Mouse (Mus musculus): Measurements from ENCODE around the gene Iqschfp. TPM values are rescaled to one million over a fixed set of nuclear protein-coding genes. Genes with fewer than 3 reads are reported as not detected.

Iqschfp gene
- polyA plus RNA-seq, 1 experiment from 2014 or later = 0.39 TPM

DNA sequence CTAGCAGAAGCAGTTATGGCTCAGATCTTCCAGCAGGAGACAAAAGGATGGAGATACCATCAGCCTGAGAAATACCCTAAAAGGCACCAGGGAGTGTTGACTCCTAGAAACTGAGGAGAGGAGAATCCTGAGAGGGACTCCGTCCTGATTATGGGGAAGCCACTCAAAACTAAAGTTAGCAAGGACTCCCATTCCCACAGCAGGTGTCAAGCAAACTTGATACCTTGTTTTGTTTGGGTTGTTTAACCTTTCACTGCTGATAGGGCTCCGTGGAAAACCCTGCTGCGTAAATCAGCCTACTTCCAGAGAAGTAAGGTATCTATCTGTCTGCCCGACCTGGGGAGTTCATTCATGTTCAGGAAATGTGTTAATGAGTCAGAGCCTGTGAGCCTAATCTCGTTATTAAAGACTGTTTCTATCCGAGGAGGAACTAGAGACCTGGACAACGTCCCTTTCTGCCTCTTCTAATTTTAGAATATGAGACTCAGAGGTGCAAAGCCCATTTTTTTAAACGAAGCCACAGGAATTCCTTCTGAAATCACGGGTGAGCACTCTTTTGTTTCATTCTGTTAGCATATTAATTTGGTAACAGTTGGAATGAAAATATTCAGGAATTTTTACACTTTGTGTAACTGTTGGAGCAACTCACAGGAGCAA, 765.7 kb downstream of the Iqschfp start:
- no peak overlapping the region for H3K9ac ChIP-seq (ENCODE audit: low read depth, low read length)
- DNase-seq (ENCODE audit: low spot score) (no peak), ATAC-seq (ENCODE audit: low FRiP score) (no peak)
- H3K27me3 ChIP-seq (ENCODE audit: control insufficient read depth, insufficient read depth, low read length) = no peaks in the 10 kb centered on the region
- H3K4me3 ChIP-seq (ENCODE audit: low read depth, low read length) = no peak overlapping the region
- no peaks in the 10 kb centered on the region for H3K9me3 ChIP-seq (ENCODE audit: control insufficient read depth, low read length)
- WGBS = 38% methylated on average over 9 of the region's 9 CpGs
- H3K36me3 ChIP-seq (ENCODE audit: control insufficient read depth, insufficient read depth, low read length) = no peaks in the 10 kb centered on the region
- no peaks in the 10 kb centered on the region for H3K4me1 ChIP-seq (replicated peaks; ENCODE audit: control insufficient read depth, insufficient read depth, low read length)
- no peak overlapping the region for H3K4me2 ChIP-seq (replicated peaks; ENCODE audit: low read depth, low read length)
- H3K27ac ChIP-seq (ENCODE audit: low read depth, low read length) = no peak overlapping the region

DNA sequence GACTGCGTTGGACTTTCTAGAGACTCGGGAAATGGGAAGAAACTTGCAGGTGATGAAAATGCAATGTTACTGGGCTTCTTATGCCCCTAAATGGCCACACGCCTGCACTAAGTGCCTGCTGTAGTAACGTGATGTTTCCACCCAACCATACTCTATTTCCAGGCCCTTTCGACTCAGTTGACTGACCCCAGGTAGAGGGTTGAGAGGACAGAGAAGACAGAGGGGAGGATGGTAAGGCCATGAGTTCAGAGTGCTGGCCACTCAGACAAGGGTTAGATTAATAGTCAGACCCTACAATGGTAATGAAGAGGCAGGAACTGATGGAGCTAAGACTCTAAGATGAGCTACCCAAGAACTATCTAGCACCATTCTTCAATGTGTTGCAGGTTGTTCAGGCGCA, 768.0 kb downstream of the Iqschfp start:
- whole genome bisulfite sequencing = 93% methylated on average over 6 of the region's 6 CpGs
- no peaks in the 10 kb centered on the region for H3K4me1 ChIP-seq (replicated peaks; ENCODE audit: control insufficient read depth, insufficient read depth, low read length)

DNA sequence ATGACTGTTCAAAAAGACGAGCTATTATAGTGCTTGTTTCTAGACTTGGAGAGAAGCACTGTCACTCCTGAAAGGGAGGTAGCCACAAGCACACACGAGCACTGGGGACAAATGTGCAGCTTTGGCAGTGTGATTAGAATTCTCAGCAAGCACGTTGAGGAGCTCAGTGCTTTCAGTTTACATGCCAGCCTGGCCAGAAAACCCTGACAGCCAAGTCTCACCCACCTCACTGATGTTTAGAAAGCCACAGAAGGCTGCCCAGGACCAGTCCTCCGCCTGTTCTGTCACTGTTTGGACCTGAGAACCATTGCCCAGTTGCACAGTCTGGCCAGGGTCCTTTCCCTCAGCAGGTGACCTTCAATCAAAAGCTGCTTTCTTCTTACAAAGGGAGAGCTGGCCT, 768.5 kb downstream of the Iqschfp start:
- no peak overlapping the region for H3K27ac ChIP-seq (ENCODE audit: low read depth, low read length)
- no peak for DNase-seq (ENCODE audit: low spot score)
- no peak overlapping the region for H3K4me2 ChIP-seq (replicated peaks; ENCODE audit: low read depth, low read length)
- H3K4me1 ChIP-seq (replicated peaks; ENCODE audit: control insufficient read depth, insufficient read depth, low read length) = no peaks in the 10 kb centered on the region
- H3K36me3 ChIP-seq (ENCODE audit: control insufficient read depth, insufficient read depth, low read length) = no peaks in the 10 kb centered on the region
- no peaks in the 10 kb centered on the region for H3K27me3 ChIP-seq (ENCODE audit: control insufficient read depth, insufficient read depth, low read length)
- no peak for ATAC-seq (ENCODE audit: low FRiP score)
- H3K4me3 ChIP-seq (ENCODE audit: low read depth, low read length) = no peak overlapping the region
- H3K9me3 ChIP-seq (ENCODE audit: control insufficient read depth, low read length) = no peaks in the 10 kb centered on the region
- no peak overlapping the region for H3K9ac ChIP-seq (ENCODE audit: low read depth, low read length)
- WGBS = 72% methylated on average over 4 of the region's 4 CpGs

More for the DNA sequence above, 768.0 kb downstream of the Iqschfp start:
- no peak for DNase-seq (ENCODE audit: low spot score)
- Histone ChIP-seq H3K4me3 (ENCODE audit: low read depth, low read length) (no peak overlapping the region), H3K27me3 (ENCODE audit: control insufficient read depth, insufficient read depth, low read length) (no peaks in the 10 kb centered on the region), H3K9me3 (ENCODE audit: control insufficient read depth, low read length) (no peaks in the 10 kb centered on the region), H3K4me2 (replicated peaks; ENCODE audit: low read depth, low read length) (no peak overlapping the region), H3K36me3 (ENCODE audit: control insufficient read depth, insufficient read depth, low read length) (no peaks in the 10 kb centered on the region), H3K9ac (ENCODE audit: low read depth, low read length) (no peak overlapping the region), H3K27ac (ENCODE audit: low read depth, low read length) (no peak overlapping the region)
- ATAC-seq (ENCODE audit: low FRiP score) = no peak

DNA sequence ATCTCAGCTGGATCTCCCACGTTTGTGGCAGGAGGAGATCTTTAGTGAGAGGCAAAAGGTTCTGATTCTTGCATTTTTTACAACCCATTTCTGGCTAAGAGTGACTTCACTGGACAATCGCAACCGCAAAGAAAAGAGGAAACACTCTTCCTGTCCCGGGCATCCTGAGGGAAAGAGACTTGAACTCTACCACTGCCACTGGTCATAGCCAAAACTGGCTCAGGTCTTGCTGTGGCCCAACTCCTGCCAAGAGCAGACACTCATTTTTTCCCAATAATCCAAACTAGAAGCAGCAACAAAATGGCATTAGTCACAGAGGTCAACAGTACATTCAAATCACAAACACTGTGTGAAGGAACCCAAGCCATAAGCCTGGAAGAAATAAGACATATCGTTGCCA, 770.4 kb downstream of the Iqschfp start:
- no peak overlapping the region for H3K9ac ChIP-seq (ENCODE audit: low read depth, low read length)
- H3K4me1 ChIP-seq (replicated peaks; ENCODE audit: control insufficient read depth, insufficient read depth, low read length) = no peaks in the 10 kb centered on the region
- H3K36me3 ChIP-seq (ENCODE audit: control insufficient read depth, insufficient read depth, low read length) = no peaks in the 10 kb centered on the region
- 89% methylated on average over 5 of the region's 5 CpGs for WGBS
- ATAC-seq (ENCODE audit: low FRiP score) (no peak), DNase-seq (ENCODE audit: low spot score) (no peak)
- H3K27me3 ChIP-seq (ENCODE audit: control insufficient read depth, insufficient read depth, low read length) = no peaks in the 10 kb centered on the region
- H3K4me2 ChIP-seq (replicated peaks; ENCODE audit: low read depth, low read length) = no peak overlapping the region
- no peaks in the 10 kb centered on the region for H3K9me3 ChIP-seq (ENCODE audit: control insufficient read depth, low read length)
- H3K27ac ChIP-seq (ENCODE audit: low read depth, low read length) = no peak overlapping the region
- H3K4me3 ChIP-seq (ENCODE audit: low read depth, low read length) = no peak overlapping the region

DNA sequence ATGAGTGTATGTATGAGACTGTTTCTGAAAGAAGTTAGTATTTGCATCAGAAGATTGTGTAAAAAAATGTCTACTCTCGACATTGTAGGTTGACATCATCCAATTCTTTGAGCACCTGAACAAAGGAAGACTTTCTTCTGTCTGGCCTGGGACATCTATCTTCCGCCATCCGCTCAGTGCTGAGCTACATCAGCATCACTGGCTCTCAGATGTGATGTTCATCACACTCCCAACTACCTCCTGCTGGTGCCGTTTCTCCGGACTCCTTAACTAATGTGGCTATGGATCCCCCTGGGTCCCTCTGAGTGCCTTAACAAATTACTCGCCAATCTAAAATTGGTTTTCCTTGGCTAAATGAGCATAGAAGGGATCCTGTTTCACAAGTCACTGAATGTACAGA, 772.3 kb downstream of the Iqschfp start:
- Histone ChIP-seq H3K4me2 (replicated peaks; ENCODE audit: low read depth, low read length) (no peak overlapping the region), H3K4me1 (replicated peaks; ENCODE audit: control insufficient read depth, insufficient read depth, low read length) (no peaks in the 10 kb centered on the region), H3K27me3 (ENCODE audit: control insufficient read depth, insufficient read depth, low read length) (no peaks in the 10 kb centered on the region), H3K4me3 (ENCODE audit: low read depth, low read length) (no peak overlapping the region), H3K27ac (ENCODE audit: low read depth, low read length) (no peak overlapping the region), H3K9me3 (ENCODE audit: control insufficient read depth, low read length) (no peaks in the 10 kb centered on the region), H3K9ac (ENCODE audit: low read depth, low read length) (no peak overlapping the region), H3K36me3 (ENCODE audit: control insufficient read depth, insufficient read depth, low read length) (no peaks in the 10 kb centered on the region)
- 75% methylated on average over 6 of the region's 6 CpGs for WGBS
- DNase-seq (ENCODE audit: low spot score) = peak; percentile 10
- ATAC-seq (ENCODE audit: low FRiP score) = peak; percentile 64; the same call in 1 of the 2 replicates

DNA sequence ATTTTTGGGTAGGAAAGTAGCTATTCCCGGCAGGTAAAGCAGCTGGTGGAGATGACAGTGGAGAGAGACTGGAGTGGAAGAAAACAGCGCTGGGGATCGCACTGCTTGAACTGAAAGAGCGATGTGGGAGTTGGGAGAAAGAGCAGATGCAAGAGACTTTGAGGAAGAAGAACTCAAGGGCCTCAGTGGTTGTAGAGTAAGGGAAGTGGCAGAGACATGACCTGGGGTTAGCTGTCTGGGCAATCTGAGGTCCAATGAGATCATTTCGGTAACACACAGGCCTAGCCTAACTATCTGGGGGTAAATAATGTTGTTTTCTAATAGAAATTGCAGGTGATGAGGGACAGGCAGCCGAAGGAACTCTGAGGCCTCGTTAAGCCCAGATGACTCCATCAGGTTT, 774.3 kb downstream of the Iqschfp start:
- no peak overlapping the region for H3K9ac ChIP-seq (ENCODE audit: low read depth, low read length)
- H3K27me3 ChIP-seq (ENCODE audit: control insufficient read depth, insufficient read depth, low read length) = no peaks in the 10 kb centered on the region
- no peak overlapping the region for H3K27ac ChIP-seq (ENCODE audit: low read depth, low read length)
- H3K9me3 ChIP-seq (ENCODE audit: control insufficient read depth, low read length) = no peaks in the 10 kb centered on the region
- H3K4me2 ChIP-seq (replicated peaks; ENCODE audit: low read depth, low read length) = no peak overlapping the region
- H3K4me3 ChIP-seq (ENCODE audit: low read depth, low read length) = no peak overlapping the region
- ATAC-seq (ENCODE audit: low FRiP score) (no peak), DNase-seq (ENCODE audit: low spot score) (no peak)
- H3K36me3 ChIP-seq (ENCODE audit: control insufficient read depth, insufficient read depth, low read length) = no peaks in the 10 kb centered on the region
- WGBS = 92% methylated on average over 7 of the region's 7 CpGs
- H3K4me1 ChIP-seq (replicated peaks; ENCODE audit: control insufficient read depth, insufficient read depth, low read length) = no peaks in the 10 kb centered on the region

DNA sequence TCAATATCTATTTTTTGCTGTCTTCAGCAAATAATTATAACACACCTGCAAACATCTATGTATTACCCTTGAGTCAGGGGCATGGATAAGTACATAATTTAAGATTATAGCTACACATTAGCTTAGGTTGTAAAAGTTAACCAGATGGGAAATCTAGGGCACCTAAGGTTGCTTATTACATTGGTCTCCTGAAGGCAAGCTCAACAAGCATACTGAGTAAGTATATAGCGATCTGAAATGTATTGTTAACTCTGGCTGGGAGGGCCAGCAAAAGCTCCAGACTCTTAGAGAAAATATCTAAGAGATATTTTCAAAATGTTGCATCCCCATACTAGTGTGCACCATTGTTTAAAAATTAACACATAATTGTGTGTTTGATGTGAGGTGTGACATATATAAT, 775.8 kb downstream of the Iqschfp start:
- ATAC-seq (ENCODE audit: low FRiP score) (no peak), DNase-seq (ENCODE audit: low spot score) (no peak)
- H3K4me3 ChIP-seq (ENCODE audit: low read depth, low read length) = no peak overlapping the region
- no peaks in the 10 kb centered on the region for H3K9me3 ChIP-seq (ENCODE audit: control insufficient read depth, low read length)
- no peak overlapping the region for H3K9ac ChIP-seq (ENCODE audit: low read depth, low read length)
- H3K27ac ChIP-seq (ENCODE audit: low read depth, low read length) = no peak overlapping the region
- H3K4me1 ChIP-seq (replicated peaks; ENCODE audit: control insufficient read depth, insufficient read depth, low read length) = no peaks in the 10 kb centered on the region
- H3K27me3 ChIP-seq (ENCODE audit: control insufficient read depth, insufficient read depth, low read length) = no peaks in the 10 kb centered on the region
- WGBS = 100% methylated on average over 1 of the region's 1 CpGs
- H3K4me2 ChIP-seq (replicated peaks; ENCODE audit: low read depth, low read length) = no peak overlapping the region
- H3K36me3 ChIP-seq (ENCODE audit: control insufficient read depth, insufficient read depth, low read length) = no peaks in the 10 kb centered on the region

DNA sequence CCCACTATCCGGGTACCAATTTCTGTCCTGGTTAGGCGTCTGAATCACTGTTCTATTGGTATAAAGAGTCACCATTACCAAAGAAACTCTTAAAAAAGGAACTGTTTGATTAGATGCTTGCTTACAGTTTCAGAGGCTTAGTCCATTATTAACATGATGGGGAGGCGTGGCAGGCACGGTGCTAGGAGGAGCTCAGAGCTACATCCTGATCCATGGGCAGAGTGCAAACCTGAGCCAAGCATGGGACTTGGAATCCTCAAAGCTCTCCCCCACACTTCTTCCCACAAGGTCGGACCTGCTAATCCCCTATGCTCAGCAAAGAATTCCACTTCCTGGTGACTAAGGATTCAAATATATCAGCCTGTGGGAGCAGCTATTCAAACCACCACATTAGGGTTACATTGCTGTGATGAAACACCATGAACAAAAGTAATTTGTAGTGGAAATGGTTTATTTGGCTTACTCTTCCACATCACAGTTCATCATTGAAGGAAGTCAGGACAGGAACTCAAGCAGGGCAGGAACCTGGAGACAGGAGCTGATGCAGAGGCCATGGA, 777.5 kb downstream of the Iqschfp start:
- WGBS = 84% methylated on average over 5 of the region's 5 CpGs
- H3K27ac ChIP-seq (ENCODE audit: low read depth, low read length) = no peak overlapping the region
- H3K4me3 ChIP-seq (ENCODE audit: low read depth, low read length) = no peak overlapping the region
- DNase-seq (ENCODE audit: low spot score) (no peak), ATAC-seq (ENCODE audit: low FRiP score) (no peak)
- H3K36me3 ChIP-seq (ENCODE audit: control insufficient read depth, insufficient read depth, low read length) = no peaks in the 10 kb centered on the region
- no peak overlapping the region for H3K9ac ChIP-seq (ENCODE audit: low read depth, low read length)
- H3K27me3 ChIP-seq (ENCODE audit: control insufficient read depth, insufficient read depth, low read length) = no peaks in the 10 kb centered on the region
- no peak overlapping the region for H3K4me2 ChIP-seq (replicated peaks; ENCODE audit: low read depth, low read length)
- no peaks in the 10 kb centered on the region for H3K4me1 ChIP-seq (replicated peaks; ENCODE audit: control insufficient read depth, insufficient read depth, low read length)
- H3K9me3 ChIP-seq (ENCODE audit: control insufficient read depth, low read length) = no peaks in the 10 kb centered on the region

DNA sequence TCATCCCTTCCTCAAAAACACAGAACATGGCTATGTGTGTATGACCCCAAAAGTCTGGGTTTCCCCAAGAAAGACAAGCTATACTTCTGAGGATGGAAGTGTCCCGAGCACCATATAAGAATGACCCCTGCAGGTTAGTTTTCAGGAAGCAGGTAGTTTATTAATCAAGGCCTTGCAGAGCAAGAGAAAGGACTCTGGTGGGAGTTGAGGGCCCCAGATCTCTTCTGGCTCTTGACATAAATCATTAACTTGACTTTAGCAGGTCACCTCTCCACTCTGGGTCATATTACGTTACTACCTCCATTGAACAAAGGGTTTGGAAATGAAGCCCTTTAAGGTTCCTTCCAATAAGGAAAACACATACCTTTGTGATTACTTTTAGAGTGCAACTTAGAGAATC, 782.7 kb downstream of the Iqschfp start:
- ATAC-seq (ENCODE audit: low FRiP score) (no peak), DNase-seq (ENCODE audit: low spot score) (no peak)
- H3K4me3 ChIP-seq (ENCODE audit: low read depth, low read length) = no peak overlapping the region
- H3K27ac ChIP-seq (ENCODE audit: low read depth, low read length) = no peak overlapping the region
- no peaks in the 10 kb centered on the region for H3K27me3 ChIP-seq (ENCODE audit: control insufficient read depth, insufficient read depth, low read length)
- H3K4me1 ChIP-seq (replicated peaks; ENCODE audit: control insufficient read depth, insufficient read depth, low read length) = no peaks in the 10 kb centered on the region
- H3K9me3 ChIP-seq (ENCODE audit: control insufficient read depth, low read length) = no peaks in the 10 kb centered on the region
- 67% methylated on average over 2 of the region's 2 CpGs for WGBS
- H3K9ac ChIP-seq (ENCODE audit: low read depth, low read length) = no peak overlapping the region
- no peaks in the 10 kb centered on the region for H3K36me3 ChIP-seq (ENCODE audit: control insufficient read depth, insufficient read depth, low read length)
- H3K4me2 ChIP-seq (replicated peaks; ENCODE audit: low read depth, low read length) = no peak overlapping the region
